ENCODE assay signal across 8 mouse cellular contexts in genomic region chr1:138831309-138831708, GRCm38 (mm10). TPM values are rescaled to one million over a fixed set of nuclear protein-coding genes. Genes with fewer than 3 reads are reported as not detected.
DNase-seq lines count a peak whose midpoint lies in the region; ATAC-seq and TF ChIP-seq lines count a peak whose summit lies in the region.

No protein-coding gene starts in this region.

- TF ChIP-seq POLR2A in thymus, adult 2 months (IDR thresholded peaks at IDR 0.05; ENCODE audit: control insufficient read depth, extremely low read depth, insufficient read depth, low read length, poor library complexity) = no peak

- no peak for DNase-seq in thymus, adult 2 months
- no peak for DNase-seq in thymus, postnatal 10 days (ENCODE audit: low spot score in 2 of 2)
- DNase-seq in neural tube, embryonic 10.5 days (ENCODE audit: extremely low spot score, low spot score) = peak; percentile 57
- no peak for DNase-seq in left cerebral cortex, postnatal 14 days (ENCODE audit: low spot score in 2 of 2)
- DNase-seq in frontal cortex, postnatal 14 days (ENCODE audit: low spot score in 2 of 2) = no peak
- DNase-seq in kidney, postnatal 25 days = no peak

- no peak overlapping the region for H3K27ac ChIP-seq in thymus, adult 2 months (ENCODE audit: control insufficient read depth, insufficient read depth, low read length)
- H3K27ac ChIP-seq in forebrain, embryonic 13.5 days = no peak overlapping the region
- H3K27ac ChIP-seq in limb, embryonic 13.5 days = no peak overlapping the region

- WGBS in thymus, adult 2 months = under 1% methylated on average over 16 of the region's 16 CpGs
- 2% methylated on average over 16 of the region's 16 CpGs for WGBS in forebrain, embryonic 13.5 days
- WGBS in limb, embryonic 13.5 days = 7% methylated on average over 16 of the region's 16 CpGs

- H3K4me1 ChIP-seq in thymus, adult 2 months (replicated peaks; ENCODE audit: control insufficient read depth, insufficient read depth, low read length) = peaks cover 2% of the 10 kb centered on the region; the same call in 1 of the 2 replicates
- 0 out of 2 replicates have a peak, but pooled peaks cover 2% of the 10 kb centered on the region for H3K4me1 ChIP-seq in forebrain, embryonic 13.5 days
- H3K4me1 ChIP-seq in limb, embryonic 13.5 days = peaks cover 24% of the 10 kb centered on the region

- peak overlapping the region; percentile 22 for H3K4me3 ChIP-seq in thymus, adult 2 months (ENCODE audit: control insufficient read depth, insufficient read depth, low read length)
- peak overlapping the region; percentile 29 for H3K4me3 ChIP-seq in forebrain, embryonic 13.5 days
- peak overlapping the region; percentile 33 for H3K4me3 ChIP-seq in limb, embryonic 13.5 days

- TF ChIP-seq CTCF in thymus, adult 2 months (IDR thresholded peaks at IDR 0.05; ENCODE audit: borderline replicate concordance, control insufficient read depth, extremely low read depth, insufficient read depth, low read length, poor library complexity) = no peak

- intact Hi-C loops in left cerebral cortex, postnatal 14 days (cut with DNase I) = no loop called here

- no peaks in the 10 kb centered on the region for H3K9me3 ChIP-seq in forebrain, embryonic 13.5 days (replicated peaks)
- no peaks in the 10 kb centered on the region for H3K9me3 ChIP-seq in limb, embryonic 13.5 days

- ATAC-seq in forebrain, embryonic 13.5 days = no peak
- ATAC-seq in limb, embryonic 13.5 days (ENCODE audit: low FRiP score, low read depth) = no peak; the same call in 1 of the 2 replicates

- H3K36me3 ChIP-seq in thymus, adult 2 months (ENCODE audit: control insufficient read depth, insufficient read depth, low read length) = no peaks in the 10 kb centered on the region
- no peaks in the 10 kb centered on the region for H3K36me3 ChIP-seq in forebrain, embryonic 13.5 days (ENCODE audit: poor library complexity, severe bottlenecking)
- H3K36me3 ChIP-seq in limb, embryonic 13.5 days = peaks cover 3% of the 10 kb centered on the region; the same call in 1 of the 2 replicates

- no peak overlapping the region for H3K9ac ChIP-seq in forebrain, embryonic 13.5 days
- H3K9ac ChIP-seq in limb, embryonic 13.5 days = no peak overlapping the region

- H3K27me3 ChIP-seq in thymus, adult 2 months (ENCODE audit: control insufficient read depth, insufficient read depth, low read length) = peaks cover 13% of the 10 kb centered on the region
- peaks cover 46% of the 10 kb centered on the region for H3K27me3 ChIP-seq in forebrain, embryonic 13.5 days
- peaks cover 14% of the 10 kb centered on the region; the same call in 1 of the 2 replicates for H3K27me3 ChIP-seq in limb, embryonic 13.5 days

- H3K4me2 ChIP-seq in forebrain, embryonic 13.5 days = peak overlapping the region; percentile 60
- H3K4me2 ChIP-seq in limb, embryonic 13.5 days (replicated peaks) = peak overlapping the region; percentile 60

RNA-seq across cellular contexts. Expression of gene Lhx9, which starts 17.1 kb away (rescaled TPM):
- polyA plus RNA-seq in thymus, adult 2 months (2012; rRNA removed) = 0.05 TPM in 1 of 2 replicates, not detected in the other
- 32.7 and 35.8 TPM in 2 replicates for polyA plus RNA-seq in forebrain, embryonic 13.5 days (2015; fragmentation: Nextera tagmentation; extraction: Ambion mirVana)
- polyA plus RNA-seq in limb, embryonic 13.5 days (2015; fragmentation: Nextera tagmentation; extraction: Ambion mirVana) = 34.5 and 40.2 TPM in 2 replicates
- total RNA-seq in left cerebral cortex, postnatal 14 days (2021) = 1 to 10 TPM in 1 of 2 experiments, under 1 TPM in 1; 0.33 to 1.6 TPM

RNA-seq across cellular contexts. Expression of gene 2310009B15Rik, which starts 25.3 kb away (rescaled TPM):
- 51.3 and 54.8 TPM in 2 replicates for polyA plus RNA-seq in thymus, adult 2 months (2012; rRNA removed)
- polyA plus RNA-seq in forebrain, embryonic 13.5 days (2015; fragmentation: Nextera tagmentation; extraction: Ambion mirVana) = 51.7 and 53.0 TPM in 2 replicates
- 44.1 and 46.0 TPM in 2 replicates for polyA plus RNA-seq in limb, embryonic 13.5 days (2015; fragmentation: Nextera tagmentation; extraction: Ambion mirVana)
- 10 to 100 TPM; 13.7 to 14.2 TPM for total RNA-seq in left cerebral cortex, postnatal 14 days (2021)

Comparison
In these comparisons a context has a peak if more than half of its experiments do, and no peak if none do; other contexts are left out.
1. RNA of gene Lhx9, which starts 17.1 kb away (polyA plus RNA-seq): 34.5 to 40.2 TPM in limb, embryonic 13.5 days and 32.7 to 35.8 TPM in forebrain, embryonic 13.5 days; 0.05 TPM in thymus, adult 2 months; every median in the first group is over 10 times any median in the second.
2. Peak in every context shown above with its lines, with median percentiles within 50 percentile points of each other: H3K4me3 ChIP-seq.